Mouse (Mus musculus) testis, adult 2 months (tissue): ENCODE data around the gene Pnrc1.

Experiments used
- CTCF ChIP-seq: fragments of 200-500 bp; IDR thresholded peaks from 2 replicates; pipeline ENCODE4 v1.5.1; 2012; ENCODE audit warnings: low read depth, mild to moderate bottlenecking, inconsistent platforms, low read length, moderate library complexity; ENCODE audit not compliant: control insufficient read depth, insufficient read depth, insufficient replicate concordance
- POLR2A ChIP-seq: fragments of 200-500 bp; IDR thresholded peaks from 2 replicates; pipeline ENCODE4 v1.6.1; 2012; ENCODE audit warnings: low read depth, mild to moderate bottlenecking, inconsistent platforms, low read length, moderate library complexity; ENCODE audit not compliant: control insufficient read depth

DNA sequence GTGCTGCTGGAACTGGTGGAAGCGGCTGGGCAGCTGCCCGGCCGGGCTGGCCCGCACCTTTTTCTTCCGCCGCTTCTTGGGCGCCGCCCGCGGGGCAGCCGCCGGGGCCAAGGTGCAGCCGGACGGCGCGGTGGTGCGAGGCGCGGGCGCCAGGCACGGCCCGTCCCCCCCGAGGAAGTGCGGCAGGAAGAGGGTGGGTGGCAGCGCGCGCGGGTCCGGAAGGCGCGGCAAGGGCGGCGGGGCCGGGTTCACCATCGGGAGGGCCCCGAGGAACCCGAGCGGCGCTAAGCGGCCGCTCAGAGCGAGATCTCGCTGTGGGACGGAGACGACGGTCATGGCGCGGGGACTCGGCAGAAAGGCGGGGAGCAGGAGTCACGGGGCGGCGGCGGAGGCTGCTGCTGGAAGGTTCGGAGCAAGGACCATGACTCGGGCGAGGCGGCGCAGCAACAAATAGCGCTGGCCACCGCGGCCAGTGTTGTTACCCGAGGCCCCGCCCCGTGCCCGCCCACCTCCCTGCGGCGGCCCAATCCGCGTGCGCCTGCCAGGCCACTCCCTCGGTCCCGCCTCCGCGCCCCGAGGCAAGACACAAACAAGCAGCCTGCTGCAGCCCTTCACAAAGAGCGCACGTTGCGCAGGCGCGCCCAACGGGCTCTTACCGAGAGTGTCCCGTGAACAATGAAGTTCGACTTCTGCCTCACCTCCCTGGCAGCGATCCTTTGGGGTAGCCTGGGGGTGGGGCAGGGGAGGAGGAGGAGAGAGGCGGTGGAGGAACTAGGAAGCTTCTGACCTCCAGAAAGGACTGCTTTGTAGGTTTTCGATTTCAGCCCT lies 41.7 kb downstream of the Pnrc1 start:
- TF ChIP-seq CTCF (no peak), POLR2A (peak; percentile 94)
